Mouse (Mus musculus): ENCODE results near the gene Spink4. TPM values are rescaled to one million over a fixed set of nuclear protein-coding genes. Genes with fewer than 3 reads are reported as not detected.

The Spink4 gene
- total RNA-seq, 1 experiment from 2014 or later = 5.2 TPM

GRCm38 (mm10) chr4:40969161-40969560, 49.3 kb downstream of the Spink4 start:
- no peak for DNase-seq

GRCm38 (mm10) chr4:40969781-40970591, 50.1 kb downstream of the Spink4 start:
- no peak for DNase-seq

- DNase-seq = no peak
Observed at GRCm38 (mm10) chr4:40970592-40970841, 50.7 kb downstream of the Spink4 start.

GRCm38 (mm10) chr4:40970842-40971701, 51.2 kb downstream of the Spink4 start, which contains the start of gene Nfx1:
TSS of gene Nfx1 (plus strand) at chr4:40970906.
- peak; percentile 98 for DNase-seq

GRCm38 (mm10) chr4:40971744-40972143, 51.9 kb downstream of the Spink4 start:
- DNase-seq = peak; percentile 31

GRCm38 (mm10) chr4:40974011-40974410, 54.2 kb downstream of the Spink4 start:
- DNase-seq = peak; percentile 38

GRCm38 (mm10) chr4:40975678-40976077, 55.8 kb downstream of the Spink4 start:
- DNase-seq = no peak

- DNase-seq = no peak
Observed at GRCm38 (mm10) chr4:40976651-40977050, 56.8 kb downstream of the Spink4 start.

- no peak for DNase-seq
Observed at GRCm38 (mm10) chr4:40979430-40979829, 59.6 kb downstream of the Spink4 start.

Other genes with a start within 250 kb of the Spink4 start
- gene Aptx, start 216.9 kb upstream of the Spink4 start, total RNA-seq (2021) = 16.3 and 24.9 TPM in 2 replicates
- gene Dnaja1, start 197.9 kb upstream of the Spink4 start, total RNA-seq (2021) = 235 and 424 TPM in 2 replicates
- 58.9 and 66.4 TPM in 2 replicates for gene Smu1, start 162.1 kb upstream of the Spink4 start, total RNA-seq (2021)
- 70.1 and 91.5 TPM in 2 replicates for gene B4galt1, start 66.0 kb upstream of the Spink4 start, total RNA-seq (2021)
- 276 and 283 TPM in 2 replicates for gene Bag1, start 28.2 kb downstream of the Spink4 start, total RNA-seq (2021)
- 103 and 105 TPM in 2 replicates for gene Chmp5, start 28.4 kb downstream of the Spink4 start, total RNA-seq (2021)
- gene Nfx1, start 50.9 kb downstream of the Spink4 start, total RNA-seq (2021) = 86.1 and 90.5 TPM in 2 replicates
- gene Aqp7, start 128.1 kb downstream of the Spink4 start, total RNA-seq (2021) = 18.6 and 20.6 TPM in 2 replicates
- gene Aqp3, start 178.1 kb downstream of the Spink4 start, total RNA-seq (2021) = not detected in 2 replicates
- 56.1 and 57.0 TPM in 2 replicates for gene Nol6, start 204.4 kb downstream of the Spink4 start, total RNA-seq (2021)
- 105 and 106 TPM in 2 replicates for gene Ube2r2, start 215.7 kb downstream of the Spink4 start, total RNA-seq (2021)

Measured in adrenal gland, postnatal 25 days (tissue).